Mouse (Mus musculus): ENCODE measurements at regions not wholly inside any gene's neighbourhood (a gene's known extent, or its start where the extent isn't known, plus 50 kb on each side); places are given as distances from the start of the nearest gene placed in this dataset.

- H3K4me3 ChIP-seq, result no peak overlapping the region
- H3K27ac ChIP-seq, result no peak overlapping the region
- no peaks in the 10 kb centered on the region for H3K9me3 ChIP-seq (replicated peaks)
- no peaks in the 10 kb centered on the region for H3K4me1 ChIP-seq
- WGBS, result 17% methylated on average over 1 of the region's 1 CpGs
- no peak overlapping the region for H3K4me2 ChIP-seq
- H3K9ac ChIP-seq, result no peak overlapping the region
- no peaks in the 10 kb centered on the region for H3K36me3 ChIP-seq (ENCODE audit: poor library complexity, severe bottlenecking)
- ATAC-seq, result no peak
- H3K27me3 ChIP-seq, result no peaks in the 10 kb centered on the region
Measured at GRCm38 (mm10) chr9:87784872-87785271, 53.8 kb upstream of the Tbx18 start.

DNA sequence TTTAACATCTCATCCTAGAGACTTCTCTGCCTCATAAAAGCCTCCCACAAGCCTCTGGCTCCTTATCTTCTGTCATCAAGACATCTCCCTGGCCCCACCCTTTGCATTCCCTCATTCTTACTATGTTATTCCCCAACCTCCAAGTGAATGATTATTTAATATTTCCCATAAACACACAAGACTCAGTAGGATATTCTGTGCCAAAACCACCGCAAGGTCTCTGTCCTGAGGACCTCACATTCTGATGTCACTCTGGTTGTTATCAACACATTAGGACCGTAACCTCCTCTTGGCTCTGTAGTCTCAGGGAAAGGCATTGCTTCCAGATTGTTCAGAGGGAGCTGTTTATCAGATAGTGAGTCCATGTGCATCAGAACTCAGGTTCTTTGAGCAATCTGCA is 80.7 kb upstream of the Tbx18 start:
- H3K27me3 ChIP-seq, result no peaks in the 10 kb centered on the region
- no peak overlapping the region for H3K4me3 ChIP-seq
- 89% methylated on average over 2 of the region's 2 CpGs for WGBS
- no peak for ATAC-seq
- no peaks in the 10 kb centered on the region for H3K36me3 ChIP-seq (ENCODE audit: poor library complexity, severe bottlenecking)
- no peaks in the 10 kb centered on the region for H3K9me3 ChIP-seq (replicated peaks)
- H3K9ac ChIP-seq, result no peak overlapping the region
- no peak overlapping the region for H3K27ac ChIP-seq
- no peak overlapping the region for H3K4me2 ChIP-seq
- H3K4me1 ChIP-seq, result no peaks in the 10 kb centered on the region

DNA sequence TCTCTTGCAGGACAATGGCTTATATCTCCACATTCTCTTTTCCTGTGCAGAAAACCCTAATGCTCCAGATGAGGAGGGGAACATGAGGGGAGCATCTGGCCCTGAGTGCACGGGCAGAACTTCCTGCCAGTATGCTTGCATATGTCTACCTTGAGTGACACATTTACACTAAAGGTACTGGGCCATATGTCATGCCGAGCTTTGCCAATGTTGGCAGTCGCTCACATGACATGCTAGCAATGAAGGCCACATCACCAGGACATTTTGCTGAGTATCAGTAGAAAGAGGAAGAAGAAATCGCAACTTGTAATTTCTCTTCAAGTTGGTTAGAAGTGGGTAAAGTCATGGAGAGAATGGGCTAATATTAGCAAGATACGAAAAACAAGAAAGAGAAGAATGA is 91.2 kb upstream of the Tbx18 start:
- no peaks in the 10 kb centered on the region for H3K27me3 ChIP-seq
- H3K4me3 ChIP-seq, result no peak overlapping the region
- no peak overlapping the region for H3K27ac ChIP-seq
- H3K4me1 ChIP-seq, result no peaks in the 10 kb centered on the region
- H3K36me3 ChIP-seq (ENCODE audit: poor library complexity, severe bottlenecking), result no peaks in the 10 kb centered on the region
- ATAC-seq, result no peak
- H3K9me3 ChIP-seq (replicated peaks), result no peaks in the 10 kb centered on the region
- H3K4me2 ChIP-seq, result no peak overlapping the region
- H3K9ac ChIP-seq, result no peak overlapping the region
- 87% methylated on average over 5 of the region's 5 CpGs for WGBS

DNA sequence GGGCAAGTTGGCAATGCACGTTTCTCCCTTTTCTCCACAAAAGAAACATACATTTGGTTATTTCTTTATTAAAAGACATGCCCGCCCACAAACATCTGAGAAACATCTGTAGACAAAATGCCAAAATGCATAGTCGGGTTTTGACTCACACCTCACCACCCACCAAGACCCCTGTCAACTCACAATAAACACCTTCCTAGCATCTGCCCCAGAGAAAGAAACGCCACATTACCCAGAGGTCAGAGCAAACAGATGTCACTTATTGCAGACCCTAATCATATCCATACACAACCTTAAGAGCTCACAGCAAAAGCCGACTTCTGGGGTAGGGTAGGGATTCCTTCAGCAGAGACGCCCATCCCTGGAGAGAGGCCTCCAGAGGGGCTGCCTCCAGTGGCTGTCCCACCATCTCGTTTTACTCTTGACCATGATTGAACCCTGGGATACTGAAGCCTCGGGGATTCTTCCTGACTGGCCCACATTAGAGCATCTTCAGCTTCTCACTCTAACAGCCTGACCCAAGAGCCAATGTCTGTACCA is 93.7 kb upstream of the Tbx18 start:
- WGBS, result 83% methylated on average over 8 of the region's 8 CpGs
- Histone ChIP-seq H3K9me3 (replicated peaks) (no peaks in the 10 kb centered on the region), H3K4me2 (no peak overlapping the region), H3K4me1 (no peaks in the 10 kb centered on the region), H3K36me3 (ENCODE audit: poor library complexity, severe bottlenecking) (no peaks in the 10 kb centered on the region), H3K27me3 (no peaks in the 10 kb centered on the region), H3K9ac (no peak overlapping the region), H3K4me3 (no peak overlapping the region), H3K27ac (no peak overlapping the region)
- ATAC-seq, result no peak

DNA sequence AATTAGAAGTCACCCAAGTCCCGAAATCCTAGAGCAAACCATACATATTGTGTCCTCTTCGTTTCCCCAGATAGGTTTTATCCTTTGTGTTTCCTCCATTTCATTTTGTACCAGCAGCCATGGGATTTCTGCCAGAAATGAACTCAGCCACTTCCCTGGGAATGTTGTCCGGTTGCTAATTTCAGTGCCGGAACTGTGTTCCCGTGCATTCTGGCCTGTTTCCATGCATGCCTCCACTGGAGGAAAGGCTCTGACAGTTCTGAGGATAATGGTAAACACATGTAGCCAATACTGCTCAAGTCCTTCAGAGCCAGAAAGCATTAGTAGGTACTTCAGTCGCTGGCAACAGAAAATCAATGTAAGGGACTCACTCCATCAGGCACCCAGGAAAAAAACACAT is 112.8 kb upstream of the Tbx18 start:
- Histone ChIP-seq H3K27ac (no peak overlapping the region), H3K4me3 (no peak overlapping the region), H3K36me3 (ENCODE audit: poor library complexity, severe bottlenecking) (no peaks in the 10 kb centered on the region), H3K9me3 (replicated peaks) (no peaks in the 10 kb centered on the region), H3K27me3 (no peaks in the 10 kb centered on the region), H3K4me2 (no peak overlapping the region), H3K9ac (no peak overlapping the region), H3K4me1 (peaks cover 3% of the 10 kb centered on the region; the same call in 1 of the 2 replicates)
- WGBS, result 53% methylated on average over 6 of the region's 6 CpGs
- peak; percentile 51; the same call in 1 of the 2 replicates for ATAC-seq

DNA sequence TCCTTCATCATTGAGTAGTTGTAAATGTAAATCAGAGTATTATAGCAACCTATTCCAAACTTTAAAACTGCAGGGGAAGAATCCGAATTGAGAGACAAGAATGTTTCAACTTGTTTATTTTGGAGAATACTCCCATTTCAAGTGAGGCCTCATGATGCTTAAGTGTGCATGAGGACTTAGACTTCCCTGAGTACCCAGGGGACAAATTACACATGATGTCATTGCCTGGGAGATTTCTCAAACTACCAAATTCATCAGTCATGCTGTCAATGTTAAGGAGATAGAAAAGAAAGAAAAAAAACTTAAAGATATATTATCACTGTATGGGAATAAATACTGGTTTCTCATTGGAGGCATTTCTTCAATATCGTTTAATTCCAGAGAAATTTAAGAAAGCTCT is 113.4 kb upstream of the Tbx18 start:
- ATAC-seq, result no peak
- Histone ChIP-seq H3K36me3 (ENCODE audit: poor library complexity, severe bottlenecking) (no peaks in the 10 kb centered on the region), H3K27me3 (no peaks in the 10 kb centered on the region), H3K9ac (no peak overlapping the region), H3K4me3 (no peak overlapping the region), H3K27ac (no peak overlapping the region), H3K9me3 (replicated peaks) (no peaks in the 10 kb centered on the region), H3K4me1 (peaks cover 6% of the 10 kb centered on the region; the same call in 1 of the 2 replicates), H3K4me2 (no peak overlapping the region)
- 85% methylated on average over 2 of the region's 2 CpGs for WGBS

DNA sequence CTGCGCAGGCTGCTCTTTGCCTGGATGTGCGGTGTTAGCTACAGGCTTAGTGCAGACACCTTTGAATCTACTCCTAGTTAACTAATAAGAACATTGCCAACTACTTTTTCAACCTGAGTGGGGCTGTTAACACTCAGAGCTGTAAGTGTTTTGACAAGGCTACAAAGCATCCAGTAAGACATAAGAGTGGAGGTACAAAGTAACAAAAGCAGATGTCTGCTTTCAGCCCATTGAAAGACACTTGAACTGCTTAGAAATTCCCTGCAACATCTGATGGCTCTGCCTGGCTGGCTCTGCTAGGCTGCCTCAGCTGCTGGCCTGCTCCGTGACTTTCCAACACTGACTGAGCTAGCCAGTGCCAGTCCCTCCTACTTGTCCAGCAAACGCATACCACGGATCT is 117.8 kb upstream of the Tbx18 start:
- Histone ChIP-seq H3K36me3 (ENCODE audit: poor library complexity, severe bottlenecking) (no peaks in the 10 kb centered on the region), H3K4me3 (no peak overlapping the region), H3K9ac (no peak overlapping the region), H3K4me2 (no peak overlapping the region), H3K4me1 (peaks cover 6% of the 10 kb centered on the region; the same call in 1 of the 2 replicates), H3K27me3 (no peaks in the 10 kb centered on the region), H3K9me3 (replicated peaks) (no peaks in the 10 kb centered on the region), H3K27ac (no peak overlapping the region)
- 54% methylated on average over 5 of the region's 5 CpGs for WGBS
- ATAC-seq, result peak; percentile 61; the same call in 1 of the 2 replicates

DNA sequence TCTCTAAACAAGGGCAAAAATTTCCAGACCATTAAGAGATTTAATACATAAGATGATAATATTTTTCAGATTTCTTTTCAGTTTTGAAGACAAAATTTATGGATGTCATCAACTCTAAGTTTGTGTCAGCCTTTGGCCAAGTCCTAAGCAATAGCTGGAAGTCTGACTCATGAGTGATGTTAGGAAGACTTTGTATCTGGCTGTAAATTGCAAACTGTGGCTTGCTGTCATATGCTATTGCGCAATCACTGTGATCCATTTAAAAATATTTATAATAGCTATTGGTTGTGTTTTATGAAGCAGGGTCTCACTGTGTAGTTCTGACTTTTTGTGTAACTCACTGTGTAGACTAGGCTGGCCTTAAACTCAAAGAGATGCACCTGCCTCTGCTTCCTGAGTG is 119.1 kb upstream of the Tbx18 start:
- Histone ChIP-seq H3K9me3 (replicated peaks) (no peaks in the 10 kb centered on the region), H3K36me3 (ENCODE audit: poor library complexity, severe bottlenecking) (no peaks in the 10 kb centered on the region), H3K27ac (no peak overlapping the region), H3K9ac (no peak overlapping the region), H3K27me3 (no peaks in the 10 kb centered on the region), H3K4me3 (no peak overlapping the region), H3K4me1 (peaks cover 6% of the 10 kb centered on the region; the same call in 1 of the 2 replicates), H3K4me2 (no peak overlapping the region)
- no peak for ATAC-seq
- 100% methylated on average over 1 of the region's 1 CpGs for WGBS

DNA sequence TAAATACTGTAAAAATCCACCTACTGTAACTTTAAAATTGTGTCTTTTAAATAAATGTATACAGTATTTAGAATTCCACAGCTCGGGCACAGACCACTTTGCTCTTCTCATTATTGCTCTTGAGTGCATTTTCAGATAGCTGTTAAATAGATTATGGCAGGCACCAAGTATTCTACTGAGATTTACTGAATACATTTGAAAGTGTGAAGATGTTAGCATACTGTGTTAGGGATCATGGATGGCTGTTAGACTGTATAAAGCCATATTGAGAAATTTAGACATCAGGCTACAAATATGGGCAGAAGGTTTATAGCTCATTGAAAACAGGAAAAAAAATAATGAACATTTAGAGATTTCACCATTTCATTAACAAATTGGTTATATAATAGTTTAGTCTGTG is 130.5 kb upstream of the Tbx18 start:
- Histone ChIP-seq H3K9ac (no peak overlapping the region), H3K36me3 (ENCODE audit: poor library complexity, severe bottlenecking) (no peaks in the 10 kb centered on the region), H3K27ac (no peak overlapping the region), H3K27me3 (no peaks in the 10 kb centered on the region), H3K4me1 (no peaks in the 10 kb centered on the region), H3K9me3 (replicated peaks) (no peaks in the 10 kb centered on the region), H3K4me3 (no peak overlapping the region), H3K4me2 (no peak overlapping the region)
- no peak for ATAC-seq
- 75% methylated on average over 1 of the region's 1 CpGs for WGBS

GRCm38 (mm10) chr9:87865236-87865635 is 134.2 kb upstream of the Tbx18 start:
- H3K9ac ChIP-seq, result no peak overlapping the region
- no peak for ATAC-seq
- H3K4me2 ChIP-seq, result no peak overlapping the region
- 80% methylated on average over 6 of the region's 6 CpGs for WGBS
- H3K27ac ChIP-seq, result no peak overlapping the region
- no peaks in the 10 kb centered on the region for H3K9me3 ChIP-seq (replicated peaks)
- H3K27me3 ChIP-seq, result no peaks in the 10 kb centered on the region
- H3K36me3 ChIP-seq (ENCODE audit: poor library complexity, severe bottlenecking), result no peaks in the 10 kb centered on the region
- H3K4me3 ChIP-seq, result no peak overlapping the region
- H3K4me1 ChIP-seq, result no peaks in the 10 kb centered on the region

DNA sequence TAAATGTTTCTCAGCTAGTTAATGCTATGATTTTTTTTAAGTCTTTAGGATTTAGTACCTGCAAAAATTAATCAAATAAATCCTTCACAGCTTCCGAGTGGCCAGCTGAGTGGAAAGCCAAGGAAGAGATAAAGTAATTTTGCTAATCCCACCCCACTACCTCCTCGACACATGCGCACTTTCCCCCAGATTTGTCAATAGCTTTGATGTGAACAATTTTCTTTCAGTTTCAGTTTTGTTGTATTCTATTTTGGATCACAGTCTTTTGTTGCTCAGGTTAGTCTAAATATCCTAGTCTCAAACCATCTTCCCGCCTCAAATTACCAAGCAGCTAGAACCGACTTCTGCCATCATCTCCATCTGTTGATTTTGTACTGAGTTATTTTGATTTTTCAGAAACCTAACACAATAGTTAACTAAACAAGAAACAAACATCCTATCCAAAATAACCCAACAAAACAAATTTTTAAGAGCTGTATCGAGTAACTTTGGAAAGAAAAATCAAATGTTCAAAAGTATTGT is 141.4 kb upstream of the Tbx18 start:
- H3K9me3 ChIP-seq (replicated peaks), result no peaks in the 10 kb centered on the region
- H3K4me3 ChIP-seq, result no peak overlapping the region
- WGBS, result 83% methylated on average over 6 of the region's 6 CpGs
- no peak overlapping the region for H3K4me2 ChIP-seq
- no peaks in the 10 kb centered on the region for H3K4me1 ChIP-seq
- no peak for ATAC-seq
- no peak overlapping the region for H3K27ac ChIP-seq
- H3K36me3 ChIP-seq (ENCODE audit: poor library complexity, severe bottlenecking), result no peaks in the 10 kb centered on the region
- no peak overlapping the region for H3K9ac ChIP-seq
- H3K27me3 ChIP-seq, result no peaks in the 10 kb centered on the region

DNA sequence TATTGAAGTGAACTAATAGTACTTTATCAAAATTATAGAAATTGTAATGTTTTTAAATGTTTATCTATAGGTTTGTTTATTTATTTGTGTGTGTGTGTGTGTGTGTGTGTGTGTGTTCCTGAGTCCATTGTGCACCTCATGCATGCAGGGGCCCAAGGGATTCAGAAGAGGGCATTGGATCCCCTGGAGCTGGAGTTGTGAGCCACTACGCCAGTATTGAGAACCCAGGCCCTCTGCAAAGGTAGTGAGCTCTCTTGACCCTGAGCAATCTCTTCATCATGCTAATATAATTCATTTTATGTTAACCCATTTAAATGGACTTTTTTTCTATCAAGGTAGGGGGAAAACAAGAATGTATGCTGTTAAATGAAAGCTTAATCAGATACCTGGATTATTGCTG is 151.5 kb upstream of the Tbx18 start:
- peak; percentile 61; the same call in 1 of the 2 replicates for ATAC-seq
- 46% methylated on average over 1 of the region's 1 CpGs for WGBS

GRCm38 (mm10) chr9:87883069-87883468 is 152.0 kb upstream of the Tbx18 start:
- ATAC-seq, result peak; percentile 95
- H3K27ac ChIP-seq, result no peak overlapping the region
- H3K4me1 ChIP-seq, result peaks cover 16% of the 10 kb centered on the region
- no peak overlapping the region for H3K9ac ChIP-seq
- no peaks in the 10 kb centered on the region for H3K9me3 ChIP-seq (replicated peaks)
- H3K27me3 ChIP-seq, result no peaks in the 10 kb centered on the region
- no peak overlapping the region for H3K4me2 ChIP-seq
- H3K36me3 ChIP-seq (ENCODE audit: poor library complexity, severe bottlenecking), result no peaks in the 10 kb centered on the region
- H3K4me3 ChIP-seq, result no peak overlapping the region

More for the DNA sequence above, 151.5 kb upstream of the Tbx18 start:
- Histone ChIP-seq H3K4me3 (no peak overlapping the region), H3K9me3 (replicated peaks) (no peaks in the 10 kb centered on the region), H3K9ac (no peak overlapping the region), H3K27ac (no peak overlapping the region), H3K36me3 (ENCODE audit: poor library complexity, severe bottlenecking) (no peaks in the 10 kb centered on the region), H3K4me1 (peaks cover 16% of the 10 kb centered on the region), H3K27me3 (no peaks in the 10 kb centered on the region), H3K4me2 (no peak overlapping the region)

All from forebrain, embryonic 13.5 days (tissue).